Mouse (Mus musculus) frontal cortex, postnatal 14 days (tissue): ENCODE results near the gene 4932415D10Rik.

Experiments
- DNase-seq, 2 experiments: peaks; one replicate each; pipeline ENCODE4 v3.0.0; 2022; ENCODE audit warnings: low spot score in 2 of 2

The 4932415D10Rik gene

GRCm38 (mm10) chr10:82316482-82316881 lies at the start of gene 4932415D10Rik:
4932415D10Rik (minus strand) TSS chr10:82316582.
- no peak for DNase-seq

DNA sequence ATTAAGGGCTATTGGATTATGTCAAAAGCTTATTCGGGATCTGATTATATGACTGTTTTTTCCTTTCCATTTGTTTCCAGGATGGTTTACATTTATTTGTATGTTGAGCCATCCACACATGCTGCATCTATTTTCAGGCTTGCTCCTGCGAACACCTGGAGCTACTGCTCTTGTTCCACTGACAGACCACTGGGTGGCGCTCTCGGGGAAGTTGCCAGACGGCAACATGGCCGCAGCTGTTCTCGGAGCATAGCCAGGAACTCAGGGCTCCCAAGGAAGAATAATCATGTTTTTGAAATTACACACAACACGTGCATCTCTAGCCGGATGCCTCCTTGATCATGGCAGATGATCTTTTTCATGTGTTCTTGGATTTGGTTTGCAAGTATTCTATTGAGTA lies 45.5 kb upstream of the 4932415D10Rik start:
- DNase-seq, result no peak

- DNase-seq, result no peak
Measured at GRCm38 (mm10) chr10:82355401-82355800, 39.0 kb upstream of the 4932415D10Rik start.

DNA sequence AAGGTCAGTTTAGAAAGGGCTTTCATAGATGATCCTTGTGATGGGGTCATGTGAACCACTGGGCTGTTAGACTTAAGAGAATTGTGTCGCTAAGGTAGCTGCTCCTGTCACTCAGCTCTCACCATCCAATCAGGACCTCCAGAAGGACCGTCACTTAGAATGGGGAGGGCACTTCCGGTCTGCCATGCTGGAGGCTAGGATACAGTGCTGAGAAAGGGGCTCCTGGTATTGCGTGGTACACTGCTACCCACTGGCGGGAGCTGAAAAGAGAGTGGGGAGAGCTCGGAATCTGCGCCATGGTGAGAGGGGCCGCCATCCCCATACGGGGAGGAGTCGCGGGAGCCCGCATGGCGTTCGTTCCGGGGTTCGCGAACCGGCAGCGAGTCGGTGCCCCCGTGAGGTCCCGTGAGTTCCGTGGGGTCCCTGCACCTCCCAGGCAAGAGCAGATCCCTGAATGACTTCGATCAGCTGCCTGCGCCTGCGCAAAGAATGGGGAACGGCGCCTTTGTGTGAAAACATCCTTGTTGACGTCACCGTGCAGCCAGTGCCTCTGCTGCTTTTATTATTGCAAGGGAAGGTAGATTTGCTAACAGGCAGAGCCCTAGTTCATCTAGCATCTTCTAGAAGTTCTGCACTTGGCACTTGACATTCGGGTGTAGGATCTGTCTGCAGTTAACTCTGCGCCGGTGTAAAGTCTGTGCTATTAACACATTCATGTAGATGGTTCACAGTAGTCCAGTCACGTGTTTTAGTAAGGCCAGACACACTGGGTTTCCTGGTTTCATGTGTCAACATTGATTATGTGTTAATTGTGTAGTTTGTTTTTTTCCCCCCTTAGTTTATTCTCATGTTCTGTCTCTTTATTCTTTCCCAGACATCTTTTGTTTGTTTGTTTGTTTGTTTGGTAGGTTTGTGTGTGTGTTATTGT lies 38.0 kb upstream of the 4932415D10Rik start, which contains the start of gene Gm4924:
Gene Gm4924 (plus strand): TSS at position 173 of the 928 bp plus-strand sequence.
- peak; percentile 79 to 84 for DNase-seq

DNA sequence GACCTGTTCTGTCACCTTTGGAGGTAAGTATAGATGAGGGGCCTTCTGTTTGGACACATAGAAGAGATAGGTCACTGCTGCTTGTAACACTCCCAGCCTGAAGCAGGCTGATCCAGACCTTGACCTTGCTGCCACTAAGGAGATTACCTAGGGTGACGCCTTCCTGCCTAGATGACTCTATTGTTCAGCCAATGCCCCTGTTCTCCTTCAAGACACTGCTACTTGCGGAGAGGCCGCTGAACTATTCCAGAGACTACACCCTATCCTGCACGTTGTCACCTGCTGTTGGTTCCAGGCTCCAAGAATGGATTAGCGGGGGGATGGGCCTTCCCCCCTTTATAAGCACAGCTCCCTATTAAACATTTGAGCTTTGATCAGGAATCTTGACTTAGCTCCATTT lies 13.4 kb upstream of the 4932415D10Rik start:
- DNase-seq, result no peak

- no peak for DNase-seq
Measured at GRCm38 (mm10) chr10:82320134-82320533, 3.8 kb upstream of the 4932415D10Rik start.

DNA sequence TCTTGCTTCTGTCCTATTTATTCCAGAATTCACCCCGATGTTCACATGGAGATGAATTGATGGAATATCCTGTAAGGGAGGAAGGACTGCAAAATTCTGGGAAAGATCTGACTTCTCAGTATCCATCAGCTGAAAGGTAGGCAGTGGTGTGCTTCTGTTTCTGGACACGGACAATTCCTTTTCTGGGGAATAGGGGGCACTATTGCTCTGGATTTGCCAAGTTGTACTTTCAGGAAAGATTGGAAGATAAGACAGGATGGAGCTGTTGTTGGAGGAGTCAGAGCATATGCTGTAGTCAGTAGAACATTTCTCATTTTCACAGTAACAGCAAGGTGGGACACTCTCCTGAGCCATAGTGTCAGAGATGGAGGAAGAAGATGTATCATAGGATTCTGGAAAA lies 19.9 kb downstream of the 4932415D10Rik start:
- DNase-seq, result no peak

DNA sequence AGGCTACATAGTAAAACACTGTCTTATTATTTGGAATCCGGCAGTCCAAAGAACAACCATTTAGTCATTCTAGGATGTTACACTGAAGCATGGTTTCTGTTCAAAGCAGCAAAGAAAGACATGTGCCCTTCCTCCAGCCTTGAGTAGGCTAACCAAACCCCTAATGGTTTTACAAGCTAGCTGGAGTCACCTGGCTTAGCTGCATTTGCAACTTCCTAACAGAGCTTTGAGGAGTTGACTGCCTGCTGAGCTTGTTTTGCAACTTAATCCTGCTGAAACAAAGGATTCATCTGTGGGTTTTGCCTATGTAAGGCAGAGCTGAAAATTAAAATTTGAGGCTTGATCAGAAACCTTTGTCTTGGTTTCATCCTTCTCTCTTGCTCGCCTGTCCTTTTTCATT lies 59.1 kb downstream of the 4932415D10Rik start:
- DNase-seq, result no peak

GRCm38 (mm10) chr10:82245021-82245420 lies 71.4 kb downstream of the 4932415D10Rik start:
- no peak for DNase-seq

GRCm38 (mm10) chr10:82241401-82241788 lies 75.0 kb downstream of the 4932415D10Rik start:
- no peak for DNase-seq

GRCm38 (mm10) chr10:82240742-82241400 lies 75.5 kb downstream of the 4932415D10Rik start, which contains the start of gene Zfp938:
Zfp938 (minus strand) TSS chr10:82241280.
- DNase-seq, result peak; percentile 72
